Mouse (Mus musculus): ENCODE data around the gene Thop1.

Gene Thop1

DNA sequence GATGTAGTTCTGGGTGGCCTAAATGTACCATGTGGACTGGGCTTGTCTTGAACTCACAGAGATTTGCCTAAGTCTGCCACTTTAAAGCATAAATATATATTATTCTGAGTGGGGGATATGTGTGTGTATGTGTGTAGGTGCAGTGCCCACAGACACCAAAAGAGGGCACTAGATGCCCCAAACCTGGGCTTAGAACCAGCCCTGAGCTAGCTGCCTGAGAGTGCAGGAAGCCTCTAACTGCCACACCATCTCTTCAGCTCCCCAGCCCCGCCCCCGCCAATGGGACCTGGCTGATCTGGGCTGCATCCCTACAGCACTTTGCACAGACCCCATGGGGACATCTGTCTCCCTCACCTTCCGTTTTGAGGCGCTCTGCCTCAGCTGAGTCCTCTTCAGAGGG, 19.2 kb upstream of the Thop1 start:
- TF ChIP-seq GATA4 (IDR thresholded peaks at IDR 0.05; ENCODE audit: insufficient replicate concordance, low read length): no peak

GRCm38 (mm10) chr10:81051133-81051532, 18.7 kb upstream of the Thop1 start:
- no peak for TF ChIP-seq GATA4 (IDR thresholded peaks at IDR 0.05; ENCODE audit: insufficient replicate concordance, low read length)

DNA sequence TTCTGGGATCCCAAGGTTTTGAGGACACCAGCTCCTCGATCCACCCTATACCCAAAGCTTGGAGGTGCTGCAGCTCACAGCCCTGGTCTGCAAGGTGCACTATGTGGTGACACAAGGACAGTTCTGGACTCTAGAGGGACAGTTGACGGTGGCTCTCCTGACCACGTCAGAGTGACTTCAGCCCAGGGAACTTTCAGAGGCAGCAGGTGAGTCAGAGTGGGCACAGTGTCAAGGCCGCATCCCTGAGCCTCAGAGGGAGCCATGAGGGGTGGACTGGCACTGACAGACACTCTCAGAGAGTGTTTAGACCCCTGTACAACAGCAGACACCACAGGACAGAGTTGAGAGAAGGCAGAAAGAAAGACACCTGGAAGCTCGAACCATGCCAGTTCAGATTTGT, 17.3 kb upstream of the Thop1 start:
- TF ChIP-seq GATA4 (IDR thresholded peaks at IDR 0.05; ENCODE audit: insufficient replicate concordance, low read length): no peak

DNA sequence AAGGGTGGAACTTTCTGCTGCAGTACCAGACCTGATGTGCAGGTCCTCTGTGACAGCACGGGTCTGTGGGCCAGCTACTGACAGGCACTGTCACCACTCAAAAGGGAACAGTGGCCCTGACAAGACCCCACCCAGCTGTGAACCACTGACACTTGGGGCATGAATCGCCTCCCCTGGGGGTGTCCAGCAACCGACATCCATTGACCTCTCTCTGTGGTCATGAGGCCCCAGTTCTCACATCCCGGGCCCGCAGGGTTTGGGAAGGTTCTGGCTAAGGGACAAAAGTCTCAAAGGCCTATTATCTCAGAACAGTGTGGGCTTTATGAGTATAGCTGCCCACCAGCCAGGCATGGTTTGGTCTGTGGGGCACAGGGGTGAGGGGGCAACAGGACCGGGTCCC, 14.7 kb upstream of the Thop1 start:
- TF ChIP-seq GATA4 (IDR thresholded peaks at IDR 0.05; ENCODE audit: insufficient replicate concordance, low read length): no peak

- no peak for TF ChIP-seq GATA4 (IDR thresholded peaks at IDR 0.05; ENCODE audit: insufficient replicate concordance, low read length)
These were observed 12.3 kb upstream of the Thop1 start for GRCm38 (mm10) chr10:81057406-81058130.

DNA sequence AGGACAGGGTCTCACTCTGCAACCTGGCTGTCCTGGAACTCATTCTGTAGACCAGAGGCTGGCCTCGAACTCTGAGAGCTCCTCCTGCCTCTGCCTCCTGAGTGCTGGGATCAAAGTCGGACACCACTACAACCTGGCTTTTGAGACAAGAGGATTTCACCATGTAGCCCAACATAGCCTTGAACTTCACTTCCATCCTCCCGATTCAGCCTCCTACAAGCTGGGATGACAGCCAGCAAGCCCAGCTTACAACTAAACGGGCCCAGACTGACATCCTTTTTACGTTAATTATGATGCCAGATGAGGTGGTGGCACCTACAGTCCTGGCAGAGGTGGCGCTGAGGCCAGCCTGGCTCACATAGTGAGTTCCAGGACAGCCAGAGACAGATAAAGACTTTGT, 10.9 kb upstream of the Thop1 start:
- no peak for TF ChIP-seq GATA4 (IDR thresholded peaks at IDR 0.05; ENCODE audit: insufficient replicate concordance, low read length)

DNA sequence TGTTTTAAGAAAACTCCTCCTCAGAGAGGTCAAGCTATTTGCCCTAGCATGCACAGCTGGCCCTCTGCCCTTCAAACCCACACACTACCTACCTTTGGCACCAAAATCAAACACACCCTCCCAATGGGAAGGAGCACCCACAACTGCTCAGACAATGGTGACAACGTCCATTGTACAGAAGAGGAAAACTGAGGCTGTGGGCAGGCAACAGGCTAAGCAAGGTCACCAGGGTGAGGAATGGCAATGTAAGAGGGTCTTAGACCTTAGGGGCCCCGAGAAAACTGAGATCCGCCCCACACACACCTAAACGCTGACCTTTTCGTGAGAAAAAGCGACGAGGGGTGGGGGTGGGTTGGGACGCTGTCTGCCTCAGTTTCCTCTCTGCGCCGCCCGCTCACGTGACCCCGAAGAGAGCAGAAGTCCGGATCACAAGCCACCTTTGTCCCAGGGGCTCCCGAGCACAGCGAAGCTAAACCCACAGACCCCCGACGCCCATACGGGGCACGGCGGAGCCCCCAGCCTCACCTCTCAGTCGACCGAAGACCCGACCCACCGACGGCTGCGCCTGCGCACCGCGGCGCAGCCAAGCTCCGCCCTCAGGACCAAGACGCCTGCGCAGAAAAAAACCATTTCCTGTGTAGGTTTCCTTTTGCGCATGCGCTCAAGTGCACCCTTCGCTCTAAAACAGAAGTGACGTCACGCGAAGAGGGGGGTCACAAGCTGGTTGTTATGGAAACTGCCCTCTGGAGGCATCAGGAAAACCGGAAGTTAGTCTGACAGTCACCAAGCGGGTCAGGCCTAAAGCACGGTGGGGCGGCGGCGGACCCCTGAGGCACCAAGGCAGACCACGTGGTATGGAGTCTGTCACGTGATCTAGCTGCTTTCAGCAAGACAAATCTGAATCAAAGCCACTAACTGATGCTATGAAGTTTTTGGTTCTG, 10.0 kb upstream of the Thop1 start, which contains the start of gene Sgta:
Gene Sgta, minus strand, starts transcription at position 579 of the 941 bp plus-strand sequence.
- TF ChIP-seq GATA4 (IDR thresholded peaks at IDR 0.05; ENCODE audit: insufficient replicate concordance, low read length): no peak; the same call in 1 of the 2 replicates

GRCm38 (mm10) chr10:81062710-81063109, 7.1 kb upstream of the Thop1 start:
- TF ChIP-seq GATA4 (IDR thresholded peaks at IDR 0.05; ENCODE audit: insufficient replicate concordance, low read length): no peak

- TF ChIP-seq GATA4 (IDR thresholded peaks at IDR 0.05; ENCODE audit: insufficient replicate concordance, low read length): no peak
These were observed 1.1 kb upstream of the Thop1 start for GRCm38 (mm10) chr10:81068706-81069105.

- TF ChIP-seq GATA4 (IDR thresholded peaks at IDR 0.05; ENCODE audit: insufficient replicate concordance, low read length): no peak
These were observed 2.5 kb downstream of the Thop1 start for GRCm38 (mm10) chr10:81072290-81072689.

GRCm38 (mm10) chr10:81073464-81073863, 3.6 kb downstream of the Thop1 start:
- TF ChIP-seq GATA4 (IDR thresholded peaks at IDR 0.05; ENCODE audit: insufficient replicate concordance, low read length): no peak

DNA sequence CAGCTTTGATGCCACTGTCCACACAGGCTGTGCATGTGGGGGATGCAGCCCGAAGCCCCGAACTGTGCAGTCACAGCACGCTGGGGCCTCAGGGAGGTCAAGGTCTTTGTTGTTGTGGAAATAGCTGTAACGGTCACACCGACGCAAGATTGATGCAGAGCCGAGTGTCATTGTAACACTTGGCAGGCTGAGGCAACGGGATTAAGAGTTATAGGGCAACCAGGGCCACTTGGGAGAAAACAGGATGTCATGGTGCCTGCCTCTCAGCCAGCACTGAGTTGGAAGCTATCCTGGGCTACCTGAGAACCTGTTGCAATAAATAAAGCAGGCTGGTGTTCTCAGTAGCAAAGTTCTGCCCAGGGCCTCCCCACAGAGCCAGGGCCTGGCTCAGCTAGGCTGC, 5.9 kb downstream of the Thop1 start:
- no peak for TF ChIP-seq GATA4 (IDR thresholded peaks at IDR 0.05; ENCODE audit: insufficient replicate concordance, low read length)

DNA sequence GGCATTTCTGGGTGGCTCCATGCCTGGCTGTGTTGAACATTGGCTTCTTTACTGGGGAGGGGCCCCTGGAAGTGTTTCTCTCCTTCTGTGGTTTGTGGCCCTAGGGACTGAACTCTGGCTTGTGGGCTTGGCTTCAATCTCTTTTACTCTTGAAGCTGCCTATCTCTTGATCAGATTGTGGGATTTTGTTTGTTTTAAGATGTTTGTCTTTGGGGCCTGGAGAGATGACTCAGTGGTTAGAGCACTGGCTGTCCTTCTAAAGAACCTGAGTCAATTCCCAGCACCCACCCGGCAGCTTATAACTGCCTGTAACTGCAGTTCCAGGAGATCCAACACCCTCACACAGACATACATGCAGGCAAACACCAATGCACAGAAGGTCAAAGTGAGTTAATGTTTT, 6.5 kb downstream of the Thop1 start:
- no peak for TF ChIP-seq GATA4 (IDR thresholded peaks at IDR 0.05; ENCODE audit: insufficient replicate concordance, low read length)

- no peak for TF ChIP-seq GATA4 (IDR thresholded peaks at IDR 0.05; ENCODE audit: insufficient replicate concordance, low read length)
These were observed 8.1 kb downstream of the Thop1 start for GRCm38 (mm10) chr10:81077916-81078315.

GRCm38 (mm10) chr10:81080008-81080655, 10.3 kb downstream of the Thop1 start:
- no peak for TF ChIP-seq GATA4 (IDR thresholded peaks at IDR 0.05; ENCODE audit: insufficient replicate concordance, low read length)

Measured in liver, adult (tissue).